ENCODE assay signal across 9 mouse cellular contexts in the genomic region with DNA sequence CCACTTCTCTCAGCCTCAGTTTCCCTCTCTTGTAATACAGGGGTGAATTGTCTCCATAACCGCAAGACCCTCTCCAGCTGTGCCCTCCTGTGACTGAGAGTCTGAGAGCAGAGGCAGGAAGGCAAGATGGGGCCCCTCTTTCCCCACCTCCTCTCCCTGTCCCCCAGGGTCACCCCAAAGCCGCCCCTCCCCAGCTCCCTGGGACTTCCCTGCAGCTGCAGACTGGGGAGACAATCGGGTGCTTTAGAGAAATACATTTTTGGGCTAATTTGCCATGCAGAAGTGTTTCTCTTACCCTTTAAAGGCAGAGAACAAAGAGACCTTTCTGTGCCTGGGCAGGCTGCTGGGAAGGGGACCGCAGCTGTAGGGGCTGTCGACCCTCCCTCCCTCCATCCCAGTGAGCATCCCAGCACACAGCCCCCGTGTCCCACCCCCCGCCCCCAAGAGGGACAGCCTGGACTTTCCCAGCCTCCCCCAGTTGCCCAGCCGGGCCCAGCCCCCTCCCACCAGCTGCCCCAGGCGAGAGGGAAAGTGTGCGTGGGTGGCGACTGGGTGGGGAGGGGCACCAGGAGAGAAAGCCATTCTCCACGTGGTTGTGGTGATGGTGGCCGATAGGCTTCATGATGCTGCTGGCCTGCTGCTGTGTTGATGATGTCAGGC. TPM values are rescaled to one million over a fixed set of nuclear protein-coding genes. Genes with fewer than 3 reads are reported as not detected.
DNase-seq lines count a peak whose midpoint lies in the region; ATAC-seq and TF ChIP-seq lines count a peak whose summit lies in the region.
"Had no signal": no experiment of that assay in that cellular context is flagged by ENCODE, and none has a peak within 500 bp of the region (broad histone marks: within the 10 kb centered on the region; RNA-seq: fewer than 3 reads in every experiment).

No protein-coding gene starts in this region.

- peak; percentile 79 for ATAC-seq in hindbrain, embryonic 16.5 days
- ATAC-seq in midbrain, postnatal 0 days (ENCODE audit: low FRiP score), result peak; percentile 75
- no peak for ATAC-seq in megakaryocyte-erythroid progenitor cell, adult 5-6 weeks (replicated peaks; ENCODE audit: low FRiP score, low TSS enrichment, poor library complexity, severe bottlenecking)

- H3K9ac ChIP-seq in hindbrain, embryonic 16.5 days (ENCODE audit: low read depth, low read length), result peak overlapping the region; percentile 25; the same call in 1 of the 2 replicates
- H3K9ac ChIP-seq in midbrain, postnatal 0 days (replicated peaks; ENCODE audit: low read length, poor library complexity, severe bottlenecking), result no peak overlapping the region

- TF ChIP-seq CTCF in gastrocnemius, adult 2 months (IDR thresholded peaks at IDR 0.05), result no peak
- no peak for TF ChIP-seq CTCF in midbrain, postnatal 0 days (IDR thresholded peaks at IDR 0.05)

- WGBS in hindbrain, embryonic 16.5 days, result 12% methylated on average over 13 of the region's 13 CpGs
- 12% methylated on average over 13 of the region's 13 CpGs for WGBS in midbrain, postnatal 0 days

- intact Hi-C loops in gastrocnemius, adult 2 months (cut with DNase I), result no loop called here

- 0 out of 2 replicates have a peak overlapping the region, but pooled peaks have one; percentile 23 for H3K4me2 ChIP-seq in hindbrain, embryonic 16.5 days (ENCODE audit: low read length)
- no peak overlapping the region for H3K4me2 ChIP-seq in midbrain, postnatal 0 days (ENCODE audit: low read depth, low read length, poor library complexity, severe bottlenecking)

- no peaks in the 10 kb centered on the region for H3K9me3 ChIP-seq in hindbrain, embryonic 16.5 days (ENCODE audit: control insufficient read depth, low read length)
- H3K9me3 ChIP-seq in midbrain, postnatal 0 days (ENCODE audit: low read length), result no peaks in the 10 kb centered on the region

- no peaks in the 10 kb centered on the region for H3K27me3 ChIP-seq in hindbrain, embryonic 16.5 days (replicated peaks; ENCODE audit: control insufficient read depth, insufficient read depth, low read length)
- no peaks in the 10 kb centered on the region for H3K27me3 ChIP-seq in midbrain, postnatal 0 days (ENCODE audit: insufficient read depth, low read length)

- DNase-seq in gastrocnemius, adult 2 months, result no peak
- no peak for DNase-seq in gastrocnemius, adult 18-20 months (ENCODE audit: low spot score)
- DNase-seq in embryo, embryonic 10 days (ENCODE audit: low spot score), result peak; percentile 43
- peak; percentile 62 for DNase-seq in midbrain, postnatal 0 days (ENCODE audit: low spot score)
- no peak for DNase-seq in T-cell, adult 2 months (ENCODE audit: low spot score)
- no peak for DNase-seq in lung, postnatal 10 days

- 0 out of 2 replicates have a peak, but pooled peaks cover 3% of the 10 kb centered on the region for H3K4me1 ChIP-seq in hindbrain, embryonic 16.5 days (ENCODE audit: control insufficient read depth, insufficient read depth, low read depth, low read length)
- no peaks in the 10 kb centered on the region for H3K4me1 ChIP-seq in midbrain, postnatal 0 days (ENCODE audit: insufficient read depth, low read length)

- H3K27ac ChIP-seq in gastrocnemius, adult 2 months, result peak overlapping the region; percentile 38; the same call in 1 of the 2 replicates
- 0 out of 2 replicates have a peak overlapping the region, but pooled peaks have one; percentile 23 for H3K27ac ChIP-seq in hindbrain, embryonic 16.5 days (ENCODE audit: low read depth, low read length)
- H3K27ac ChIP-seq in midbrain, postnatal 0 days (ENCODE audit: low read depth, low read length), result no peak overlapping the region; the same call in 1 of the 2 replicates

- H3K36me3 ChIP-seq in hindbrain, embryonic 16.5 days (ENCODE audit: control insufficient read depth, insufficient read depth, low read length), result no peaks in the 10 kb centered on the region
- no peaks in the 10 kb centered on the region for H3K36me3 ChIP-seq in midbrain, postnatal 0 days (ENCODE audit: insufficient read depth, low read length)

- no peak overlapping the region for H3K4me3 ChIP-seq in gastrocnemius, adult 2 months
- H3K4me3 ChIP-seq in hindbrain, embryonic 16.5 days (ENCODE audit: low read length), result no peak overlapping the region
- no peak overlapping the region for H3K4me3 ChIP-seq in midbrain, postnatal 0 days (ENCODE audit: low read depth, low read length)

RNA-seq across cellular contexts. Expression of a gene that starts 27.4 kb away (rescaled TPM):
- 10 to 100 TPM; 33.6 to 35.0 TPM for total RNA-seq in gastrocnemius, adult 2 months (2021)
- total RNA-seq in gastrocnemius, adult 18-20 months (2021), result 10 to 100 TPM; 33.7 to 34.8 TPM
- 99.1 and 100.0 TPM in 2 replicates for polyA plus RNA-seq in hindbrain, embryonic 16.5 days (2015; fragmentation: Nextera tagmentation; extraction: Ambion mirVana)
- 65.8 and 81.1 TPM in 2 replicates for total RNA-seq in midbrain, postnatal 0 days (2014; rRNA removed)
- 78.1 and 84.2 TPM in 2 replicates for polyA plus RNA-seq in midbrain, postnatal 0 days (2015; fragmentation: Nextera tagmentation; extraction: Ambion mirVana)
- 15.8 and 20.9 TPM in 2 replicates for total RNA-seq in megakaryocyte-erythroid progenitor cell, adult 5-6 weeks (2014; fragmentation: Nextera tagmentation)
- total RNA-seq in megakaryocyte-erythroid progenitor cell, adult 5-6 weeks (2017), result 8.9 and 11.4 TPM in 2 replicates

RNA-seq across cellular contexts. Expression of a gene that starts 27.6 kb away (rescaled TPM):
- 1 to 10 TPM in 1 of 2 experiments, under 1 TPM in 1; 0.10 to 1.0 TPM for total RNA-seq in gastrocnemius, adult 2 months (2021)
- under 1 TPM; 0.55 to 0.69 TPM for total RNA-seq in gastrocnemius, adult 18-20 months (2021)
- polyA plus RNA-seq in hindbrain, embryonic 16.5 days (2015; fragmentation: Nextera tagmentation; extraction: Ambion mirVana), result 0.87 and 1.1 TPM in 2 replicates
- total RNA-seq in midbrain, postnatal 0 days (2014; rRNA removed), result 1.8 and 3.7 TPM in 2 replicates
- 1.1 and 2.0 TPM in 2 replicates for polyA plus RNA-seq in midbrain, postnatal 0 days (2015; fragmentation: Nextera tagmentation; extraction: Ambion mirVana)
- not detected in 2 replicates for total RNA-seq in megakaryocyte-erythroid progenitor cell, adult 5-6 weeks (2014; fragmentation: Nextera tagmentation)
- 0.08 TPM in 1 of 2 replicates, not detected in the other for total RNA-seq in megakaryocyte-erythroid progenitor cell, adult 5-6 weeks (2017)
- total RNA-seq: hematopoietic stem cell, adult 5-6 weeks had no signal

RNA-seq across cellular contexts. Expression of a gene that starts 36.6 kb away (rescaled TPM):
- under 1 TPM; 0.71 to 0.81 TPM for total RNA-seq in gastrocnemius, adult 2 months (2021)
- total RNA-seq in gastrocnemius, adult 18-20 months (2021), result 1 to 10 TPM; 1.0 to 1.3 TPM
- 9.0 and 9.5 TPM in 2 replicates for polyA plus RNA-seq in hindbrain, embryonic 16.5 days (2015; fragmentation: Nextera tagmentation; extraction: Ambion mirVana)
- 19.2 and 21.1 TPM in 2 replicates for total RNA-seq in midbrain, postnatal 0 days (2014; rRNA removed)
- polyA plus RNA-seq in midbrain, postnatal 0 days (2015; fragmentation: Nextera tagmentation; extraction: Ambion mirVana), result 6.8 and 8.9 TPM in 2 replicates
- not detected in 2 replicates for total RNA-seq in megakaryocyte-erythroid progenitor cell, adult 5-6 weeks (2014; fragmentation: Nextera tagmentation)
- not detected in 2 replicates for total RNA-seq in megakaryocyte-erythroid progenitor cell, adult 5-6 weeks (2017)
- total RNA-seq: hematopoietic stem cell, adult 5-6 weeks had no signal

RNA-seq across cellular contexts. Expression of a gene that starts 52.9 kb away (rescaled TPM):
- under 1 TPM; 0.13 to 0.53 TPM for total RNA-seq in gastrocnemius, adult 2 months (2021)
- under 1 TPM; 0.53 to 0.69 TPM for total RNA-seq in gastrocnemius, adult 18-20 months (2021)
- polyA plus RNA-seq in hindbrain, embryonic 16.5 days (2015; fragmentation: Nextera tagmentation; extraction: Ambion mirVana), result 1.4 and 2.0 TPM in 2 replicates
- 0.93 TPM in 1 of 2 replicates, not detected in the other for total RNA-seq in midbrain, postnatal 0 days (2014; rRNA removed)
- polyA plus RNA-seq in midbrain, postnatal 0 days (2015; fragmentation: Nextera tagmentation; extraction: Ambion mirVana), result 0.45 and 0.54 TPM in 2 replicates
- not detected in 2 replicates for total RNA-seq in megakaryocyte-erythroid progenitor cell, adult 5-6 weeks (2014; fragmentation: Nextera tagmentation)
- not detected in 2 replicates for total RNA-seq in megakaryocyte-erythroid progenitor cell, adult 5-6 weeks (2017)
- total RNA-seq: hematopoietic stem cell, adult 5-6 weeks had no signal

Comparison
In these comparisons a context has a peak if more than half of its experiments do, and no peak if none do; other contexts are left out.
1. DNase-seq: peak in embryo, embryonic 10 days (single experiment) and midbrain, postnatal 0 days (single experiment); none in gastrocnemius, adult 2 months (single experiment), gastrocnemius, adult 18-20 months (single experiment), T-cell, adult 2 months (single experiment) and lung, postnatal 10 days (single experiment).